Mouse (Mus musculus): ENCODE data around the gene Ccdc60. TPM values are rescaled to one million over a fixed set of nuclear protein-coding genes. Genes with fewer than 3 reads are reported as not detected.

Gene Ccdc60
- 0.36 and 0.39 TPM in 2 replicates for polyA plus RNA-seq (2015; fragmentation: Nextera tagmentation; extraction: Ambion mirVana)

GRCm38 (mm10) chr5:116288849-116289570, at the start of gene Ccdc60:
TSS of gene Ccdc60 (minus strand) at chr5:116288985.
- Histone ChIP-seq H3K27ac (no peak within 1 kb of the TSS), H3K9ac (ENCODE audit: low read depth, low read length) (no peak within 1 kb of the TSS), H3K4me1 (replicated peaks; ENCODE audit: insufficient read depth, low read length) (0 out of 2 replicates have a peak, but pooled peaks cover 3% of the 10 kb centered on the region), H3K4me3 (replicated peaks; ENCODE audit: low read depth, low read length) (no peak within 1 kb of the TSS), H3K27me3 (ENCODE audit: insufficient read depth, low read length) (no peaks in the 10 kb centered on the region), H3K9me3 (replicated peaks; ENCODE audit: low read length) (no peaks in the 10 kb centered on the region), H3K4me2 (ENCODE audit: low read length) (peak within 1 kb of the TSS; percentile 51), H3K36me3 (ENCODE audit: insufficient read depth, low read length) (no peaks in the 10 kb centered on the region)
- peak; percentile 44 for DNase-seq (ENCODE audit: low spot score)
- ATAC-seq (replicated peaks; ENCODE audit: low FRiP score, low read depth) = no peak; the same call in 1 of the 2 replicates
- no peak for TF ChIP-seq CTCF (IDR thresholded peaks at IDR 0.05; ENCODE audit: low read depth)
- 7% methylated on average over 28 of the region's 28 CpGs for WGBS

- no peak overlapping the region for H3K9ac ChIP-seq (ENCODE audit: low read depth, low read length)
- peak; percentile 33 for DNase-seq (ENCODE audit: low spot score)
- ATAC-seq (replicated peaks; ENCODE audit: low FRiP score, low read depth) = no peak
These were observed 47.4 kb upstream of the Ccdc60 start for GRCm38 (mm10) chr5:116336191-116336590.

GRCm38 (mm10) chr5:116328911-116329310, 40.1 kb upstream of the Ccdc60 start:
- Histone ChIP-seq H3K27me3 (ENCODE audit: insufficient read depth, low read length) (no peaks in the 10 kb centered on the region), H3K9me3 (replicated peaks; ENCODE audit: low read length) (no peaks in the 10 kb centered on the region), H3K4me2 (ENCODE audit: low read length) (no peak overlapping the region), H3K9ac (ENCODE audit: low read depth, low read length) (no peak overlapping the region), H3K27ac (no peak overlapping the region), H3K4me3 (replicated peaks; ENCODE audit: low read depth, low read length) (no peak overlapping the region), H3K36me3 (ENCODE audit: insufficient read depth, low read length) (no peaks in the 10 kb centered on the region), H3K4me1 (replicated peaks; ENCODE audit: insufficient read depth, low read length) (no peaks in the 10 kb centered on the region)
- DNase-seq (ENCODE audit: low spot score) = no peak
- 86% methylated on average over 4 of the region's 4 CpGs for WGBS
- TF ChIP-seq CTCF (IDR thresholded peaks at IDR 0.05; ENCODE audit: low read depth) = no peak
- no peak for ATAC-seq (replicated peaks; ENCODE audit: low FRiP score, low read depth)

More at GRCm38 (mm10) chr5:116336191-116336590, 47.4 kb upstream of the Ccdc60 start:
- no peaks in the 10 kb centered on the region for H3K36me3 ChIP-seq (ENCODE audit: insufficient read depth, low read length)
- no peaks in the 10 kb centered on the region for H3K4me1 ChIP-seq (replicated peaks; ENCODE audit: insufficient read depth, low read length)
- no peak overlapping the region for H3K4me3 ChIP-seq (replicated peaks; ENCODE audit: low read depth, low read length)
- no peaks in the 10 kb centered on the region for H3K9me3 ChIP-seq (replicated peaks; ENCODE audit: low read length)
- no peak overlapping the region for H3K27ac ChIP-seq
- H3K4me2 ChIP-seq (ENCODE audit: low read length) = no peak overlapping the region
- TF ChIP-seq CTCF (IDR thresholded peaks at IDR 0.05; ENCODE audit: low read depth) = no peak
- H3K27me3 ChIP-seq (ENCODE audit: insufficient read depth, low read length) = no peaks in the 10 kb centered on the region

GRCm38 (mm10) chr5:116323401-116323800, 34.6 kb upstream of the Ccdc60 start:
- H3K27ac ChIP-seq = no peak overlapping the region
- no peak overlapping the region for H3K4me3 ChIP-seq (replicated peaks; ENCODE audit: low read depth, low read length)
- H3K27me3 ChIP-seq (ENCODE audit: insufficient read depth, low read length) = peaks cover 12% of the 10 kb centered on the region; the same call in 1 of the 2 replicates
- H3K36me3 ChIP-seq (ENCODE audit: insufficient read depth, low read length) = no peaks in the 10 kb centered on the region
- no peak for TF ChIP-seq CTCF (IDR thresholded peaks at IDR 0.05; ENCODE audit: low read depth)
- H3K4me2 ChIP-seq (ENCODE audit: low read length) = no peak overlapping the region
- no peaks in the 10 kb centered on the region for H3K4me1 ChIP-seq (replicated peaks; ENCODE audit: insufficient read depth, low read length)
- no peak for DNase-seq (ENCODE audit: low spot score)
- no peaks in the 10 kb centered on the region for H3K9me3 ChIP-seq (replicated peaks; ENCODE audit: low read length)
- WGBS = 27% methylated on average over 5 of the region's 5 CpGs
- no peak for ATAC-seq (replicated peaks; ENCODE audit: low FRiP score, low read depth)
- no peak overlapping the region for H3K9ac ChIP-seq (ENCODE audit: low read depth, low read length)

- no peak overlapping the region for H3K4me3 ChIP-seq (replicated peaks; ENCODE audit: low read depth, low read length)
- no peaks in the 10 kb centered on the region for H3K9me3 ChIP-seq (replicated peaks; ENCODE audit: low read length)
- WGBS = 25% methylated on average over 15 of the region's 15 CpGs
- no peak for TF ChIP-seq CTCF (IDR thresholded peaks at IDR 0.05; ENCODE audit: low read depth)
- H3K9ac ChIP-seq (ENCODE audit: low read depth, low read length) = no peak overlapping the region
- DNase-seq (ENCODE audit: low spot score) (peak; percentile 14), ATAC-seq (replicated peaks; ENCODE audit: low FRiP score, low read depth) (no peak)
- no peak overlapping the region for H3K27ac ChIP-seq
- peaks cover 12% of the 10 kb centered on the region; the same call in 1 of the 2 replicates for H3K27me3 ChIP-seq (ENCODE audit: insufficient read depth, low read length)
- H3K4me2 ChIP-seq (ENCODE audit: low read length) = no peak overlapping the region
- no peaks in the 10 kb centered on the region for H3K4me1 ChIP-seq (replicated peaks; ENCODE audit: insufficient read depth, low read length)
- H3K36me3 ChIP-seq (ENCODE audit: insufficient read depth, low read length) = no peaks in the 10 kb centered on the region
These were observed 33.7 kb upstream of the Ccdc60 start for GRCm38 (mm10) chr5:116322365-116323027.

GRCm38 (mm10) chr5:116313711-116314110, 24.9 kb upstream of the Ccdc60 start:
- 88% methylated on average over 8 of the region's 8 CpGs for WGBS
- no peak for TF ChIP-seq CTCF (IDR thresholded peaks at IDR 0.05; ENCODE audit: low read depth)
- no peak overlapping the region for H3K9ac ChIP-seq (ENCODE audit: low read depth, low read length)
- no peaks in the 10 kb centered on the region for H3K9me3 ChIP-seq (replicated peaks; ENCODE audit: low read length)
- no peaks in the 10 kb centered on the region for H3K4me1 ChIP-seq (replicated peaks; ENCODE audit: insufficient read depth, low read length)
- no peak overlapping the region for H3K27ac ChIP-seq
- no peak overlapping the region for H3K4me2 ChIP-seq (ENCODE audit: low read length)
- DNase-seq (ENCODE audit: low spot score) (no peak), ATAC-seq (replicated peaks; ENCODE audit: low FRiP score, low read depth) (no peak)
- H3K4me3 ChIP-seq (replicated peaks; ENCODE audit: low read depth, low read length) = no peak overlapping the region
- no peaks in the 10 kb centered on the region for H3K27me3 ChIP-seq (ENCODE audit: insufficient read depth, low read length)
- no peaks in the 10 kb centered on the region for H3K36me3 ChIP-seq (ENCODE audit: insufficient read depth, low read length)

Data from kidney, postnatal 0 days (tissue).